Mouse (Mus musculus) midbrain, embryonic 14.5 days (tissue): Measurements from ENCODE around the gene Bicra. TPM values are rescaled to one million over a fixed set of nuclear protein-coding genes. Genes with fewer than 3 reads are reported as not detected.

Experiments
- ATAC-seq: fragments of 200-750 bp; cut with Nextera tagmentation; 2 replicates; pipeline ENCODE4 v1.8.0; 2017; ENCODE audit warnings: moderate number of reproducible peaks, moderate library complexity; ENCODE audit not compliant: low FRiP score, low TSS enrichment
- DNase-seq: peaks from one replicate; pipeline ENCODE4 v3.0.0-alpha.2; 2015
- H3K27ac ChIP-seq: fragments of 300-500 bp; sonication (generic); replicated peaks from 2 replicates; pipeline ENCODE4 v1.5.1; 2014; ENCODE audit warnings: mild to moderate bottlenecking, low read depth, low read length, moderate library complexity
- H3K27me3 ChIP-seq: fragments of 300-500 bp; sonication (generic); 2 replicates; pipeline ENCODE4 v1.6.1; 2014; ENCODE audit warnings: low read length, control low read depth, mixed read lengths; ENCODE audit not compliant: control insufficient read depth, insufficient read depth
- H3K36me3 ChIP-seq: fragments of 300-500 bp; sonication (generic); 2 replicates; pipeline ENCODE4 v1.6.1; 2014; ENCODE audit warnings: low read length, control low read depth; ENCODE audit not compliant: control insufficient read depth, insufficient read depth
- H3K4me1 ChIP-seq: fragments of 300-500 bp; sonication (generic); 2 replicates; pipeline ENCODE4 v1.6.1; 2014; ENCODE audit warnings: mild to moderate bottlenecking, antibody characterized with exemption, low read length, control low read depth; ENCODE audit not compliant: control insufficient read depth, insufficient read depth
- H3K4me2 ChIP-seq: fragments of 300-500 bp; sonication (generic); 2 replicates; pipeline ENCODE4 v1.6.1; 2014; ENCODE audit warnings: mild to moderate bottlenecking, low read length, moderate library complexity
- H3K4me3 ChIP-seq: fragments of 300-500 bp; sonication (generic); replicated peaks from 2 replicates; pipeline ENCODE4 v1.5.1; 2014; ENCODE audit warnings: low read depth, low read length
- H3K9ac ChIP-seq: fragments of 300-500 bp; sonication (generic); replicated peaks from 2 replicates; pipeline ENCODE4 v1.6.1; 2014; ENCODE audit warnings: mild to moderate bottlenecking, low read length, moderate library complexity
- H3K9me3 ChIP-seq: fragments of 300-500 bp; sonication (generic); 2 replicates; pipeline ENCODE4 v1.6.1; 2016; ENCODE audit warnings: low read length, control low read depth, mixed read lengths; ENCODE audit not compliant: control insufficient read depth
- WGBS: fragments of 180-500 bp; shearing (Covaris S2); extraction: QIAGEN DNeasy Blood & Tissue Kit; methylation state at CpG from one replicate; pipeline ENCODE4 v1.1.7; 2014; 5-methylcytosine and 5-hydroxymethylcytosine counted together
- polyA plus RNA-seq: library from polyadenylated mRNA; unstranded; fragments of >200 nt; fragmentation: Nextera tagmentation; extraction: Ambion mirVana; gene quantifications from 2 replicates; pipeline ENCODE4 v1.2.1, GENCODE M21; 2014

The Bicra gene
- polyA plus RNA-seq, 1 experiment from 2014 or later, result 9.0 TPM

DNA sequence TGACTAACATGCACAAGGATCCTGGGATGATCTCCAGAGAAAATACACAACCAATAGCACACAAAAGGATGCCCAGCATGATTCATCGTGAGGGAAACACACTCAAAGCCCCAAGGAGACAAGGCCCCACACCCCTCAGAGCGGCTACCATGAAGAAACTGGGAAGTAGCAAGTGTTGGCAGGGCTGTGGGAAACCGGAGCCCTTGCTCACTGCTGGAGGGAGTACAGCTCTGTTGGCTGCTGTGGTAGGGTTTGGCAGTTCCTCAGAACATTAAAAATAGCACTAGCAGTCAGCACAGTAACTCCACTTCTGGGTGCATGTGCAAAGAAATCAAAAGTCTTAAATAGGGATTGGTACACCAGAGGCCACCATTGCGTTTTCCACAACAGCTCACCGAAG is 45.5 kb downstream of the Bicra start:
- Histone ChIP-seq H3K36me3 (peaks cover 16% of the 10 kb centered on the region), H3K9me3 (no peaks in the 10 kb centered on the region), H3K4me1 (no peaks in the 10 kb centered on the region), H3K27me3 (no peaks in the 10 kb centered on the region), H3K9ac (no peak overlapping the region), H3K4me3 (no peak overlapping the region), H3K4me2 (no peak overlapping the region), H3K27ac (no peak overlapping the region)
- DNase-seq (no peak), ATAC-seq (no peak)
- WGBS, result 89% methylated on average over 5 of the region's 5 CpGs

DNA sequence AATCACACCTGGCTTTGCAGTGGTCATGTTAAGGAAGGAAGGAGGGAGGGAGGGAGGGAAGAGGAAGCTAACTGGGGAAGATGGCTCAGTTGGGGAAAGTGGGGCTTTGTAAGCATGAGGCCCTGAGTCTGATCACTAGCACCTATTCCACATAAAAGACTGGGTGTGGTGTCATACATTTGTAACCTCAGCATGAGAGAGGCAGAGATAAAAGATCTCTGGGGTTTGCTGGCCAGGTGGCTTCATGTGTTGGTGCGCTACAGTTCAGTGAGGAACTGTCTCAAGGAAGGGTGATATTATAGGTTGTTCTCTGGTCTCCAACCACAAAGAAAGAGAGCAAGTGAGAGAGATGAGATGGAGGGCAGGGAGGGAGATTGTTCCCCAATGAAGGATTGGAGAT is 46.0 kb downstream of the Bicra start:
- no peaks in the 10 kb centered on the region for H3K27me3 ChIP-seq
- DNase-seq (no peak), ATAC-seq (no peak)
- H3K36me3 ChIP-seq, result peaks cover 19% of the 10 kb centered on the region
- no peak overlapping the region for H3K4me3 ChIP-seq
- no peak overlapping the region for H3K4me2 ChIP-seq
- no peaks in the 10 kb centered on the region for H3K4me1 ChIP-seq
- 97% methylated on average over 1 of the region's 1 CpGs for WGBS
- H3K27ac ChIP-seq, result no peak overlapping the region
- H3K9ac ChIP-seq, result no peak overlapping the region
- no peaks in the 10 kb centered on the region for H3K9me3 ChIP-seq

DNA sequence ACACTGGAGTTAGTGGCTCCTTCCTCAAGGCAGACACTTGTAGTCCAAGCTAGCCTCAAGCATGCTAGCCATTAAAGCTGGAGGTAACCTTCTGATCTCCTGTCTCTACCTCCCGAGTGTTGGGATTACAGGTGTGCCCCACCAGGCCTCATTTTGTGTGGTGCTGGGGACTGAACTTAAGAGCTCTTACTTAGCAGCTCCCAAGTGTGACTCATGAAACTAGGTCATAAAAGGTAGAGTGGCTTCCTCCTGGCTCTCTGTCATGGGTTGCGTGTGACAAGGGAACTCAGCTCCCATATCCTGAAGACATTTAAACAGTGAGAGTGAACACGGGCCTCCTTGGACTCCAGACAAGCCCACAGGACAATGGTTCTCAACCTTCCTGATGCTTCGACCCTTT is 53.9 kb downstream of the Bicra start:
- Histone ChIP-seq H3K9ac (no peak overlapping the region), H3K4me3 (no peak overlapping the region), H3K4me1 (no peaks in the 10 kb centered on the region), H3K36me3 (peaks cover 80% of the 10 kb centered on the region), H3K9me3 (no peaks in the 10 kb centered on the region), H3K27me3 (no peaks in the 10 kb centered on the region), H3K4me2 (no peak overlapping the region), H3K27ac (no peak overlapping the region)
- DNase-seq (no peak), ATAC-seq (no peak)
- WGBS, result 98% methylated on average over 4 of the region's 4 CpGs

DNA sequence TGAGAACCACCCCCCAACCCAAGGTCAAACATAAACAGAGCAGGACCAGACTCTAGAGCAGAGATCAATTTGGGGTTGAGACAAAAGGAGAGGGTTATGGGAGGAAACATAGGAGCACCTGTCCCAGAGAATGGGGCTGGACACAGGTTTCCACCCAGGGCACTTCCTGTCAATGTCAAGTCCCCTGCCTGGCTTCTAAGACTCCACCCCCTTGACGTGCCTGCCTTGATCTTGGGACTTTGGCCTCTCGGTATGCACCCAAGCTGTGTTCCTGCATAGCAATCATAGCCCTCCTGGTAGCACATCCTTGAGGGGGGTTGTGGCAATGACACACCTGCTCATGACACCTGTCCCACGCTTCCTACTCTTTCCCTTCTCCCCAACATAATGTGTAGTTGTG is 54.6 kb downstream of the Bicra start:
- H3K27ac ChIP-seq, result no peak overlapping the region
- no peak overlapping the region for H3K4me2 ChIP-seq
- H3K27me3 ChIP-seq, result no peaks in the 10 kb centered on the region
- no peaks in the 10 kb centered on the region for H3K9me3 ChIP-seq
- peaks cover 85% of the 10 kb centered on the region for H3K36me3 ChIP-seq
- DNase-seq (no peak), ATAC-seq (no peak)
- H3K9ac ChIP-seq, result no peak overlapping the region
- H3K4me1 ChIP-seq, result no peaks in the 10 kb centered on the region
- no peak overlapping the region for H3K4me3 ChIP-seq
- WGBS, result 89% methylated on average over 3 of the region's 3 CpGs

DNA sequence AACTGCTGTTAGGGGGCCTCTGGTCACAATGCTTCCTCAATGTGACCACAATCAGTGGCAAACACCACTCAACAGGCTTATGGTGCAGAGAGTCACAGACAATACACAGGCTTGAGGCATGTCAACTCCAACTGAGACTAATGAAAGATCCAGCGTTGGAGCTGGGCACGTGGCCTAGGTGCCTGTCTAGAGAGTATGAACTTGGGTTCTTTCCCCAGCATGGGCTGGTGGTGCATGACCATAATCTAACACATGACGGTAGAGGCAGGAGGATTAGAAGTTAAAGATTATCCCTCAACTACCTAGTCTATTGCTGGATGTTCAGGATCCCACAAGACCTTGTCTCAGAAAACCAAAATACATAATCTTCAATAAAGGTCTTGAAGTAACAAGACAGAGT is 56.0 kb downstream of the Bicra start:
- H3K9me3 ChIP-seq, result no peaks in the 10 kb centered on the region
- 94% methylated on average over 3 of the region's 3 CpGs for whole genome bisulfite sequencing
- no peak overlapping the region for H3K4me2 ChIP-seq
- no peaks in the 10 kb centered on the region for H3K27me3 ChIP-seq
- no peak overlapping the region for H3K4me3 ChIP-seq
- H3K27ac ChIP-seq, result no peak overlapping the region
- no peak overlapping the region for H3K9ac ChIP-seq
- H3K36me3 ChIP-seq, result peaks cover 85% of the 10 kb centered on the region
- H3K4me1 ChIP-seq, result no peaks in the 10 kb centered on the region
- no peak for DNase-seq
- no peak for ATAC-seq

DNA sequence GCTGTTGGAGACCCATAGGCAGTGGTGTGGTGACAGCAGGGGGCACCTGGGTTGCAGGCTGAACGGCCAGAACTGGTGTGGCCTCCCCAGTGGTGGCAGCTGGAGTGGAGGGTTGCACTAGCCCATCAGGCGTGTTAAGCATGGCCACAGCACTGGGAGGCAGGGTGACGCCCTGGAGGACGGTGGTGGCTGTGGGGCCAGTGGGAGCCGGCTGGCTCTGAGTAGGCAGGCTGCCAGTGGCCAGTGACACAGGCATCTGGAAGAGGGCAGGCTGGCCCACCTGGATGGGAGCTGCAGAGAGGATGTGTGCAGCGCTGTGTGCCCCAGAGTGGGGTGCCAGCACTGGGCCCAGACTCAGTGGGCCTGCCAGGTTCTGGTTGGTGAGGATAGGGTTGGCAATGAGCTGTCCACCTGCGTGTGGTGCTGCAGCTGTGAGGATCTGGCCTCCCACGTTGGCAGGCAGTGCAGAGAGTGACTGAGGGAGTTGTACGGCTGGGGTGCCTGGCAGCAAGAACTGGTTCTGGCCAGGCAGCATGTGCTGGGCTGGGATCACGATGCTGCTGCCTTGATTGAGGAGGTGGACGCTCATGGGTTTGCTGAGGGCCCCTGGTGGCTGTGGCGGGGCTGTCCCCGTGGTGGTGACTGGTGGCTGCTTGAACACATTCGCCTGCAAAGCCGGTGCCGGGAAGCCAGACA is 59.9 kb downstream of the Bicra start:
- Histone ChIP-seq H3K4me3 (no peak overlapping the region), H3K4me1 (no peaks in the 10 kb centered on the region), H3K27me3 (no peaks in the 10 kb centered on the region), H3K27ac (no peak overlapping the region), H3K36me3 (peaks cover 65% of the 10 kb centered on the region), H3K4me2 (no peak overlapping the region), H3K9me3 (no peaks in the 10 kb centered on the region), H3K9ac (no peak overlapping the region)
- no peak for ATAC-seq
- 96% methylated on average over 16 of the region's 16 CpGs for WGBS
- no peak for DNase-seq

DNA sequence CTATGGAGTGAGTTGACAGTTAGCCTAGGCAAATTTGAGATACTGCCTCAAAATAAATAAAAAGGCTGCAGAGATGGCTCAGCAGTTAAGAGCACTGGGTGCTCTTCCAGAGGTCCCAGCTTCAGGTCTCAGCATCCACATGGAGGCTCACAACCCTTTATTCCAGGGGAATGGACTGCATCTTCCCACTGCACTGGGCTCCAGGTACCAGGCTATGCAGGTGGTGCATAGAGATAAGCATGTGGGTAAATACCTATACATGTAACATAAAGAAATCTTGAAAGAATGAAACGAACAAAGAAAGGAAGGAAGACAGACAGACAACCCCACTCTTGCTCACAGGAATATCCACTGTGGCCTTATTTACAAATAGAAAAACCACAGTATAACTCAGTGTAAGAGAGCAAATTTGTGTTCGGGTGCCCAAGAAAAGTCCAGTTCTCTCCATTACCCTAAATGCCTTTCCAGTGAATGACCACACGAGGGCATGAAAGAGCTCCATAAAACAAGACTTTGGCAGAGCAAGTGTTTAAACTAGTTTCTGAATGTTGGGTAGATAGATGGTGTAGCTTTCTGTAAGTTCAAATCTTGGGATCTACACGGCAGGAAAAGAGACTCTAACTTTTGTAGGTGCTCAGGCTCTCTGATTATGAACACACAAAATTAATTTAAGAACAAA is 64.9 kb downstream of the Bicra start:
- Histone ChIP-seq H3K4me3 (no peak overlapping the region), H3K9ac (no peak overlapping the region), H3K27ac (no peak overlapping the region), H3K27me3 (no peaks in the 10 kb centered on the region), H3K9me3 (no peaks in the 10 kb centered on the region), H3K4me2 (no peak overlapping the region), H3K36me3 (peaks cover 49% of the 10 kb centered on the region), H3K4me1 (no peaks in the 10 kb centered on the region)
- ATAC-seq (no peak), DNase-seq (peak; percentile 71)
- WGBS, result 47% methylated on average over 4 of the region's 4 CpGs

DNA sequence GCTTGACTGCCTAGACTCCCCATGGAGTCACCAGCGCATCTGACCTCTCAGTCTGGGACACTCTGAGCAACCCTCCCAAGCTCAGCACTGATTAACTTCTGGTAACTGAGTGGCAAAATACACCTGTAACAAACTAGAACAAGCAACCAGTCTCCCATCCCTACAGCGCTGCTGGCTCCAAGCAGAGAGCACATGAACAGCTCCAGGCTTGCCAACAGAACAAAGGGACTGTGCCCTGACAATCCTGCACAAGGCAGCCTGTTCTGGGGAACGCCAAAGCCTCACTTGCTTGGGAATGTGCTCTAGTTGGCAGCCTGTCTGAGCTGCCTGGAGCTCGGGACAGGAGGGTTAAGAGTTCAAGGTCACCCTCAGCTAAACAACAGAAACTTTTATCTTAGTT is 66.2 kb downstream of the Bicra start:
- Histone ChIP-seq H3K36me3 (peaks cover 48% of the 10 kb centered on the region), H3K9ac (no peak overlapping the region), H3K9me3 (no peaks in the 10 kb centered on the region), H3K4me1 (no peaks in the 10 kb centered on the region), H3K4me2 (no peak overlapping the region), H3K27ac (no peak overlapping the region), H3K4me3 (no peak overlapping the region), H3K27me3 (no peaks in the 10 kb centered on the region)
- no peak for DNase-seq
- 84% methylated on average over 4 of the region's 4 CpGs for WGBS
- no peak for ATAC-seq

DNA sequence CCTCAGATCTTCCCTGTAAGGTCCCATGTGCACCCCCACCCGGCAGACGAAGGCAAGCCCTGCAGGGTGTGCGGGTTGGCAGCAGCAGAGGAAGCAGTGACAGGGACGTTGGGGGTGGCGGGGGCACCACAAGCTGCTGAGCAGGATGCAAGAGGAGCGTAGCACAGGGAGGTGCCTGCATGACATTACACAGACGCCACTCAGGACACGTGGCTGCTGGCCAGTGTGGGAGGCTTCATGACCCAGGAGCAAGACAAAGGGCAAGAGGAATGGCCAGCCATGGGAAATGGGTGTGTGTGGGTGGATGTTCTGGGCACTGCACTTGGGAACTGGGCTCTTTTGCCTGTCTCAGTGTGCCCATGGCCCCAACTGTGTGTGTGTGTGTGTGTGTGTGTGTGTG is 67.5 kb downstream of the Bicra start:
- H3K36me3 ChIP-seq, result peaks cover 50% of the 10 kb centered on the region
- H3K4me2 ChIP-seq, result no peak overlapping the region
- 91% methylated on average over 8 of the region's 8 CpGs for WGBS
- H3K27me3 ChIP-seq, result no peaks in the 10 kb centered on the region
- no peak overlapping the region for H3K9ac ChIP-seq
- no peak overlapping the region for H3K4me3 ChIP-seq
- DNase-seq, result no peak
- no peak for ATAC-seq
- no peak overlapping the region for H3K27ac ChIP-seq
- no peaks in the 10 kb centered on the region for H3K4me1 ChIP-seq
- H3K9me3 ChIP-seq, result no peaks in the 10 kb centered on the region
